In genomic region chr3:52257782-52258441, GRCm38 (mm10) we compare ENCODE assay signal across 8 mouse cellular contexts. TPM values are rescaled to one million over a fixed set of nuclear protein-coding genes. Genes with fewer than 3 reads are reported as not detected.
DNase-seq lines count a peak whose midpoint lies in the region; ATAC-seq and TF ChIP-seq lines count a peak whose summit lies in the region.

No protein-coding gene starts in this region.

- peak; percentile 71 for ATAC-seq in forebrain, postnatal 0 days
- no peak for ATAC-seq in hindbrain, embryonic 11.5 days (ENCODE audit: low FRiP score)
- peak; percentile 62 for ATAC-seq in midbrain, embryonic 12.5 days (ENCODE audit: low FRiP score, low read depth)

- peak overlapping the region; percentile 52 for H3K4me2 ChIP-seq in forebrain, postnatal 0 days (ENCODE audit: low read depth)
- H3K4me2 ChIP-seq in hindbrain, embryonic 11.5 days (replicated peaks; ENCODE audit: low read depth, low read length) = peak overlapping the region; percentile 45
- H3K4me2 ChIP-seq in midbrain, embryonic 12.5 days (replicated peaks) = peak overlapping the region; percentile 47

- peak overlapping the region; percentile 13 for H3K4me3 ChIP-seq in forebrain, postnatal 0 days (ENCODE audit: low read depth, low read length)
- H3K4me3 ChIP-seq in hindbrain, embryonic 11.5 days (ENCODE audit: low read depth, low read length) = peak overlapping the region; percentile 16; the same call in 1 of the 2 replicates
- peak overlapping the region; percentile 45 for H3K4me3 ChIP-seq in limb, embryonic 10.5 days
- peak overlapping the region; percentile 24; the same call in 1 of the 2 replicates for H3K4me3 ChIP-seq in midbrain, embryonic 12.5 days

- H3K4me1 ChIP-seq in forebrain, postnatal 0 days (ENCODE audit: insufficient read depth) = no peaks in the 10 kb centered on the region
- no peaks in the 10 kb centered on the region for H3K4me1 ChIP-seq in hindbrain, embryonic 11.5 days (replicated peaks; ENCODE audit: control insufficient read depth, insufficient read depth, low read length)
- H3K4me1 ChIP-seq in limb, embryonic 10.5 days = peaks cover 8% of the 10 kb centered on the region
- H3K4me1 ChIP-seq in midbrain, embryonic 12.5 days = peaks cover 3% of the 10 kb centered on the region

- H3K9ac ChIP-seq in forebrain, postnatal 0 days = 0 out of 2 replicates have a peak overlapping the region, but pooled peaks have one; percentile 19
- H3K9ac ChIP-seq in hindbrain, embryonic 11.5 days (ENCODE audit: low read depth, low read length) = 0 out of 2 replicates have a peak overlapping the region, but pooled peaks have one; percentile 23
- H3K9ac ChIP-seq in midbrain, embryonic 12.5 days (replicated peaks) = no peak overlapping the region

- no peaks in the 10 kb centered on the region for H3K27me3 ChIP-seq in forebrain, postnatal 0 days (ENCODE audit: insufficient read depth, low read length)
- peaks cover 2% of the 10 kb centered on the region; the same call in 1 of the 2 replicates for H3K27me3 ChIP-seq in hindbrain, embryonic 11.5 days (ENCODE audit: control insufficient read depth, insufficient read depth, low read length)
- peaks cover 34% of the 10 kb centered on the region for H3K27me3 ChIP-seq in limb, embryonic 10.5 days (ENCODE audit: low read depth, poor library complexity, severe bottlenecking)
- H3K27me3 ChIP-seq in midbrain, embryonic 12.5 days = peaks cover 48% of the 10 kb centered on the region

- no peak overlapping the region for H3K27ac ChIP-seq in forebrain, postnatal 0 days (ENCODE audit: low read depth, low read length)
- H3K27ac ChIP-seq in hindbrain, embryonic 11.5 days (ENCODE audit: low read depth, low read length) = no peak overlapping the region
- H3K27ac ChIP-seq in limb, embryonic 10.5 days = 0 out of 2 replicates have a peak overlapping the region, but pooled peaks have one; percentile 46
- H3K27ac ChIP-seq in midbrain, embryonic 12.5 days (replicated peaks) = no peak overlapping the region

- WGBS in forebrain, postnatal 0 days = 12% methylated on average over 18 of the region's 18 CpGs
- 15% methylated on average over 18 of the region's 18 CpGs for WGBS in hindbrain, embryonic 11.5 days
- WGBS in limb, embryonic 10.5 days = 16% methylated on average over 18 of the region's 18 CpGs
- 15% methylated on average over 18 of the region's 18 CpGs for WGBS in midbrain, embryonic 12.5 days

- H3K9me3 ChIP-seq in forebrain, postnatal 0 days (ENCODE audit: low read length) = no peaks in the 10 kb centered on the region
- no peaks in the 10 kb centered on the region for H3K9me3 ChIP-seq in hindbrain, embryonic 11.5 days (ENCODE audit: control insufficient read depth, low read length)
- H3K9me3 ChIP-seq in limb, embryonic 10.5 days (replicated peaks) = no peaks in the 10 kb centered on the region
- H3K9me3 ChIP-seq in midbrain, embryonic 12.5 days = no peaks in the 10 kb centered on the region

- TF ChIP-seq CTCF in brain, embryonic 14.5 days (IDR thresholded peaks at IDR 0.05; ENCODE audit: borderline replicate concordance, extremely low read depth, insufficient read depth, insufficient read length) = peak; percentile 76
- peak; percentile 89 for TF ChIP-seq CTCF in forebrain, postnatal 0 days (IDR thresholded peaks at IDR 0.05; ENCODE audit: low read depth)

- peak; percentile 27 to 43 for DNase-seq in frontal cortex, postnatal 36 days (ENCODE audit: low spot score in 2 of 2)
- DNase-seq in frontal cortex, postnatal 14 days (ENCODE audit: low spot score in 2 of 2) = no peak
- DNase-seq in brain, embryonic 14.5 days (ENCODE audit: low read depth) = peak; percentile 78
- peak; percentile 85 for DNase-seq in forebrain, postnatal 0 days
- DNase-seq in hindbrain, embryonic 11.5 days (ENCODE audit: low spot score) = peak; percentile 78
- DNase-seq in limb, embryonic 10.5 days (ENCODE audit: low spot score) = peak; percentile 71
- DNase-seq in spleen, postnatal 36 days (ENCODE audit: low spot score in 2 of 2) = peak; percentile 37 to 38

- H3K36me3 ChIP-seq in forebrain, postnatal 0 days (ENCODE audit: insufficient read depth) = no peaks in the 10 kb centered on the region
- no peaks in the 10 kb centered on the region for H3K36me3 ChIP-seq in hindbrain, embryonic 11.5 days (ENCODE audit: control insufficient read depth, insufficient read depth, low read length)
- H3K36me3 ChIP-seq in limb, embryonic 10.5 days = no peaks in the 10 kb centered on the region
- H3K36me3 ChIP-seq in midbrain, embryonic 12.5 days = no peaks in the 10 kb centered on the region

- no peak for TF ChIP-seq POLR2A in brain, embryonic 14.5 days (IDR thresholded peaks at IDR 0.05; ENCODE audit: borderline replicate concordance, extremely low read depth, insufficient read depth, insufficient read length, poor library complexity, severe bottlenecking)

RNA-seq across cellular contexts. Expression of gene Foxo1, which starts 10.2 kb away (rescaled TPM):
- polyA plus RNA-seq in brain, embryonic 14.5 days (2012; rRNA removed) = 3.5 and 5.8 TPM in 2 replicates
- 6.3 and 8.1 TPM in 2 replicates for total RNA-seq in forebrain, postnatal 0 days (2014; rRNA removed)
- 5.0 and 6.3 TPM in 2 replicates for polyA plus RNA-seq in forebrain, postnatal 0 days (2015; fragmentation: Nextera tagmentation; extraction: Ambion mirVana)
- 3.8 and 4.0 TPM in 2 replicates for polyA plus RNA-seq in hindbrain, embryonic 11.5 days (2014; fragmentation: Nextera tagmentation; extraction: Ambion mirVana)
- polyA plus RNA-seq in limb, embryonic 10.5 days (2016; fragmentation: Nextera tagmentation; extraction: Ambion mirVana) = 3.5 and 4.6 TPM in 2 replicates
- polyA plus RNA-seq in midbrain, embryonic 12.5 days (2016; fragmentation: Nextera tagmentation; extraction: Ambion mirVana) = 3.6 TPM in 2 replicates

Comparison
In these comparisons a context has a peak if more than half of its experiments do, and no peak if none do; other contexts are left out.
1. DNase-seq: peak in frontal cortex, postnatal 36 days (2 of 2), brain, embryonic 14.5 days (single experiment), forebrain, postnatal 0 days (single experiment), hindbrain, embryonic 11.5 days (single experiment), limb, embryonic 10.5 days (single experiment) and spleen, postnatal 36 days (2 of 2); none in frontal cortex, postnatal 14 days (0 of 2).
2. Peak in every context shown above with its lines, with median percentiles within 50 percentile points of each other: H3K4me2 ChIP-seq and H3K4me3 ChIP-seq.